Mouse (Mus musculus) thymus, postnatal 0 days (tissue): ENCODE results near the gene 9530068E07Rik. TPM values are rescaled to one million over a fixed set of nuclear protein-coding genes. Genes with fewer than 3 reads are reported as not detected.
"Not testable (repeated sequence)": the region's sequence is repeated elsewhere in the genome, so short reads cannot be mapped to it uniquely, and the experiment has no call there.

Experiments used
- DNase-seq: peaks from one replicate; pipeline ENCODE4 v3.0.0-alpha.2; 2015; ENCODE audit warnings: low spot score
- polyA plus RNA-seq: library from polyadenylated mRNA; unstranded; fragments of >200 nt; fragmentation: Nextera tagmentation; extraction: Ambion mirVana; gene quantifications from 2 replicates; pipeline ENCODE4 v1.2.1, GENCODE M21; 2015

Gene 9530068E07Rik
- polyA plus RNA-seq = 85.6 and 89.6 TPM in 2 replicates

DNA sequence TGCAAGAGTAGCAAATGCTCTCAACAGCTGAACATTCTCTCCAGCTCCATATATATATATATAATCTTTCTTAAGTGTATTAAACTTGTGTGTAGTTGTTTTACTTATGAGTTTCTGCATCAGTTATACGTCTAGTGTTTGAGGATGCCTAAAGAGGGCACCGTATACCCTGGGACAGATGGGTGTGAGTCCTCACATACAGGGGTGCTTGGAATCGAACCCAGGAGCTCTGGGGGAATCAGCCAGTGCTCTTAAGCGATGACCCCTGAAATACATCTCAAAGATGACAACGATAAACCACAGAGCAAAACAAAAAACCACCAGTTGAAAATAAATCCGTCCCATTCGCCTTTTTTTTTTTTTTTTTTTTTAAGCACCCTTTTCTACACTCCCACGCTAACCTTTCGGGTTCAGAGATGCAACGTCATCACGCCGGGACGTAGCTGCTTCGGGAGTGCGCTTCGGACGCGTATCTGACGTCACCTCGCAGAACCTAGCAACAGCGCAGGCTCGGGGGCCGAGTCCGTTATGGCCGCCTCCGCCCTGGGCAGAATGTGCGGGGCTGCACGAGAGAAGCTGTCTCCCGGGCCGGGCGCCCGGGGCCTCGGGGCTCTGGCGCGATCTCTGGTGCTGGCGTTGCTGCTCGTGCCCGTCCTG, at the start of gene 9530068E07Rik:
TSS of gene 9530068E07Rik (plus strand) at position 489 of the 657 bp plus-strand sequence.
- DNase-seq = peak; percentile 95

GRCm38 (mm10) chr11:52346635-52347005, 49.6 kb upstream of the 9530068E07Rik start:
- DNase-seq = peak; percentile 68

DNA sequence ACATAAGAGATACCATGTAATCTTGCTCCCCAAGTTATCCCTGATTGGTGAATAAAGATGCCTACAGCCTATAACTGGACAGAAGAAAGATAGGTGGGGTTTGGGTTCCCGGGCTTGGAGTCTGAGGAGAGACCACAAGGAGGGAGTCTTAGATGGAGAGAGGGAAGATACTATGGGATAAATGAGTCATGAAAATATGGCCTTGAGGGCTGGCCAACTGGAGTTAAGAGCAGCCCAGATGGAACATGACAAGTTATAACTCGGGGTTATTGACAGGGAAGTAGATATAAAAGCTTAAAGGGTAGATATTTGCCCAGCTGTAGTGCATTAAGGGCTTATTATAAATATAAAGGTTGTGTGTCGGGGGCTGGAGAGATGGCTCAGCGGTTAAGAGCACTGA, 48.1 kb upstream of the 9530068E07Rik start:
- DNase-seq = no peak

- DNase-seq = no peak
Measured at GRCm38 (mm10) chr11:52348724-52349123, 47.5 kb upstream of the 9530068E07Rik start.

DNA sequence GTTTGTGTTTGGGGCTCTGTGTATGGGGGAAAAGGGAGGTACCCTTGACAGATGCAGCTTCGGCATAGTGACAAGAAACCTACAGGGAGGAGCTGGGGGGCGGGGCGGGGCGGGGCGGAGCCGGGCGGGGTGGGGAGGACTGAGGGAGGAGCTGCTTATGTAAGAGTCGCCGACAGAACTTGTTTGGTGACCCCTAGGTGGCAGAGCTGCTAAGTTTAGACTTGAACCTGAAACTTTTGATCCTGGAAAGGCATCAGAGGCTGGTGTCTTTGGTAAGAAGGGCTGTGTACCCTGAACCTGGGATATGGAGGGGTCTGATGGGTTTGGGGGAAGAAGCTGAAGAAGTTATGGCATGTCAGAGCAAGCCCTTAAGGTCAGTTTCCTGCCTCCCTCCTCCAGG, 45.3 kb upstream of the 9530068E07Rik start:
- DNase-seq = peak; percentile 85

GRCm38 (mm10) chr11:52352271-52352670, 44.0 kb upstream of the 9530068E07Rik start:
- DNase-seq = peak; percentile 36

GRCm38 (mm10) chr11:52354644-52355043, 41.6 kb upstream of the 9530068E07Rik start:
- no peak for DNase-seq

DNA sequence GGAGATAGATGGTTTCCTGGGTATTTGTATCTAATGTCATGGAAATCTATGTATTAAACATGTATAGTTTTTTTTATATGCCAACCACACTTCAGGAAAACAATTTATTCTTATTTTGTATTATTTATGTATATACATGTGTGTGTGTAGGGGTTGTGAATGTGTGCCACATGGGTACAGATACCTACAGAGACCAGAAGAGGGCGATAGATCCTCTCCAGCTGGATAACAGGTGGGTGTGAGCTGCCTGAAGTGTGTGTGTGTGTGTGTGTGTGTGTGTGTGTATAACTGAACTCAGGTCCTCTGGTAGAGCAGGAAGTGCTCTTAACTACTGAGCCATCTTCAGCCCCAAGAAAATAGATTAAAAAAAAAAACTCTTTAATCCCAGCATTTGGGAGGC, 40.6 kb upstream of the 9530068E07Rik start:
- no peak for DNase-seq

- DNase-seq = not testable (repeated sequence)
Measured at GRCm38 (mm10) chr11:52357091-52357490, 39.1 kb upstream of the 9530068E07Rik start.

DNA sequence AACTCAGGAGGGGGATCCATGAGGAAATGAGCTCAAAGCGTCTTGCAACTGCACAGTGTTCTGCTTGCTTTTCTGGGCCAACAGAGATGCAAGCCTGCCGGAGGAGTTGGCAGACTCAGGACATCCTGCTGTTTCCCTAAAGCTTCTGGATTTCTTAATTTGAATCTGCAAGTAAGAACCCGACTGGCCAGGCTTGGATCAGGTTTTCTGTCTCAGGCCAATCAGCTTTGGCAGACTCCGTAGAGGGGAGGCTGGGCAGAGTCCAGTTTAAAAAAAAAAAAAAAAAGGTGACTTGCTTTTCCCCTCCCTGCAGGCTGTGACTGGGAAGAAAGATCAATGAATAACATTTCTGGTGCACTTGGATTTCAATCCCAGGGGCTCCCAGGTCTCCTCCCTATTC, 37.7 kb upstream of the 9530068E07Rik start:
- no peak for DNase-seq

DNA sequence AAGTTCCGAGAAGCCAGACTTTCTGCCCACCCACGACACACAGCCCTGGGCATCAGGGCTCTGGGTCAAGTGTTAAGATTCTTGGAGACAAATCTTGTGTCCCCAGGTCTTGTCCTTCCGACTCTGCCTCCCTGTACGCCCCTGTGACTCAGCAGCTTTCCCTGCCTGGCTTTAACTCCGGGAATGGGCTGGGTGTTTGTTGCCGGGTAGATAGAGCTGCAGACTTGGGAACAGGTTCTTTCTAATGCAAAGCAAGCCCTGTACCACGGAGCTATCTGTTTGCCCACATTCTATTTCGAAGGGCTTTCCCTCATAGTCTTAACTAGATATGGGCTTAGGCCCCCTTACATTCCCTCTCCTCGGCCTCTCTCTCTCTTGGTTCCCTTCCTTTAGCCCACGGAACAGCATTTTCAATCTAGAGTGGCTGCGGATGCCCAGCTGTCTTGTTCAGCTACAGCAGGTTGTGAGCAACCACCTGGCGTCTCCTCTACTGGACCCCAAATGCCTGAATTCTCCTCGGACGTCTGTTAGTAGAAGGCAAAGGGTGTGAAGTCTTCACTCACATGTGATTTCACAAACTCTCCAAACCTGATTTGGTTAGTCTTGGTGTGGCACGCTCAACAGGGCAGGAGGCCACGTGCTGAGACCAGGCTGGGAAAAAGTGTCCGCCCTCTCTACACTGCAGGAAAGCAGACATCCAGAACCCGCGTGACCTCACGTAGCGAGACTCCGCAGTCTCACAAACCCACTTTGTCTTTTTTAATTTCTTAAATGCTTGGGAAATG, 36.4 kb upstream of the 9530068E07Rik start:
- no peak for DNase-seq

DNA sequence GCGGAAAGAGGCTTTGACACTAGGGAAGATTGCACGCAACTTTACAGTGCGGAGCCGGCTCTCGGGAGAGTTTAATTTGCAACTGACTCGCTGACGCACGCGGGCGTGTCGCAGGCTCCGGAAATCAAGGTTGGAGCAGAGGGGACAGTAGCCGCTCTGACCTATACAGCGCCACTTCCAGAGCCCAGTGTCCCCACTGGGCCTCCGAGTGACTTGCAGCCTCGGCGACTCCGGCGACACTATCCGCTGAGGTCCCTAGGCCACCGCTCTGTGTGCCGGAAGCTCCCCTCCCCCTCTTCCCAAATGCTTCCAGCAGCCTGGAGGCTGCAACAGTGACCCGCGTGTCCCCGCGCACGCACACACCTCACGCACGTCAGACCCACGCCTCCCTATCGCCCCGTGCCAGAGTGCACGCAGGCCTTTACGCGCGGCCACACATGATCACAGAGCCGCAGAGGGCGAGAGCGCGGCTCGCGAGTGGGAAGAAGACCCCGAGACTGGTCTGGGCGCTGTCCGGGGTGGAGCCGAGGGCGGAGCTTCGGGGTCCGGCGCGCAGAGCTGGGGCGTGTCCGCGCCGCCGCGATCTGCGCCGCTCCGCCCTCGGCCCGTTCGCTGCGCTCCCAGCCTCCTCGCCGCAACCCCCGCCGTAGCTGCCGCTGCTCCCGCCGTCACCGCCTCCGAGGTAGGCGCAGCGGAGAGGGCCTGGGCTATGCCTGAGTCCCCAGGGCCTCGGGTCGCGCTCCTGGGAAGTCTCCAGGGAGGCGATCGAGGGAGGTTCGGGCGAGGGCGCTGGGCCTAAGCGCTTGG, 35.6 kb upstream of the 9530068E07Rik start, which contains the start of gene Vdac1:
TSS of gene Vdac1 (plus strand) at position 390 of the 807 bp plus-strand sequence.
- peak; percentile 85 for DNase-seq

- DNase-seq = no peak
Measured at GRCm38 (mm10) chr11:52361287-52361921, 34.8 kb upstream of the 9530068E07Rik start.

DNA sequence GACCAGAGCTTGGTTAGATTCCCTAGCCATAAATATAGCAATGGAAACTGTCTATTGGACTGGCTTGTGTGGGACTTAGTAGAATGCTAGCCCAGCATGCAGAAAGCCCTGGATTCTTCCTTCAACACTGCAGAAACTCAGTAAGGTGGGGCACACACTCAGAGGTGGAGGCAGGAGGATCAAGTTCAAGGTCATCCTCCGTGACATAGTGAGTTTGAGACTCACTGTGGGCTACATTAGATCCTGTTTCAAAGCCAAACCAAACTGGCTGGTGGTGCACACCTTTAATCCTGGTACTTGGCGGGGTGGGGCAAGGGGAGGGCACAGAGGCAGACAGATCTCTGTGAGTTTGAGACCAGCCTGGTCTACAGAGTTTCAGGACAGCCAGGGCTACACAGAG, 31.9 kb upstream of the 9530068E07Rik start:
- peak; percentile 1 for DNase-seq

DNA sequence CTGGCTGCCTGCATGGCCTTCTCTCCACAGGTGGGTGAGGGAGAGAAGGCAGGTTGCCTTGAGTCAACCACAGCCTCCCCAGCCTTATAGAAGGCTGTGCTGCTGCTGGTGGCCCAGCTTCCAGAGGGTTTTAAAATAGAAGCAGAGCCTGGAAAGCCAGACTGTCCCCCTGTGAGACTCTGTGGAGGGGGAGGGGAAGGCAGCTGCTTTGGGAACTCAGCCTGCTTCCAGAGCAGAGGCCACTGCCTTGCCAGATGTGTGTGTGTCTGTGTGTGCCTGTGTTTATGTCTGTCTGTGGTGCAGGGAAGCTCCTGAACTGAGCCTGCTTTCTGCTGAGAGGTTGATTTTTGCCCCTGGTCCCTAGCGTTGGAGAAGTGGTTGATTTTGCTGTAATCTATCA, 31.1 kb upstream of the 9530068E07Rik start:
- no peak for DNase-seq

DNA sequence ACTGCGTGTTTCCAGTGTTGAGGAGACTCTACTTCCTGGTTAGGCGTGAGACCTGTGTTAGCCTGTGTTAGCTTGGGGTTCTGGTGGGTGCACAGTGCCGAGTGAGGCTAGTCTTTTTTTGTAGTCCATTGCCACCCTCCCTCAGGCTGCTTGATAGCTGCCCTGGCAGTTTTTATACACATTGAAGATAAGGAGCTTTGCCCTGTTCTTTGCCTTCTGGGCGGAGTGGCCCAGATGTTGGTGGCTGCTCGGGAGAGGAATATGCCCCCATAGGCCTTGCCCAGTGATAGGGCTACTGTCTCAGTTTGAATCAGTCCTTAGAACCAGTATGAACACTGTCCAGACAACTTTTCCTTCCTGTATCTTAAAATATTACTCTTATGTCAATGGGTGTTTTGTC, 29.9 kb upstream of the 9530068E07Rik start:
- DNase-seq = no peak

GRCm38 (mm10) chr11:52368176-52368985, 27.8 kb upstream of the 9530068E07Rik start:
- peak; percentile 60 for DNase-seq

DNA sequence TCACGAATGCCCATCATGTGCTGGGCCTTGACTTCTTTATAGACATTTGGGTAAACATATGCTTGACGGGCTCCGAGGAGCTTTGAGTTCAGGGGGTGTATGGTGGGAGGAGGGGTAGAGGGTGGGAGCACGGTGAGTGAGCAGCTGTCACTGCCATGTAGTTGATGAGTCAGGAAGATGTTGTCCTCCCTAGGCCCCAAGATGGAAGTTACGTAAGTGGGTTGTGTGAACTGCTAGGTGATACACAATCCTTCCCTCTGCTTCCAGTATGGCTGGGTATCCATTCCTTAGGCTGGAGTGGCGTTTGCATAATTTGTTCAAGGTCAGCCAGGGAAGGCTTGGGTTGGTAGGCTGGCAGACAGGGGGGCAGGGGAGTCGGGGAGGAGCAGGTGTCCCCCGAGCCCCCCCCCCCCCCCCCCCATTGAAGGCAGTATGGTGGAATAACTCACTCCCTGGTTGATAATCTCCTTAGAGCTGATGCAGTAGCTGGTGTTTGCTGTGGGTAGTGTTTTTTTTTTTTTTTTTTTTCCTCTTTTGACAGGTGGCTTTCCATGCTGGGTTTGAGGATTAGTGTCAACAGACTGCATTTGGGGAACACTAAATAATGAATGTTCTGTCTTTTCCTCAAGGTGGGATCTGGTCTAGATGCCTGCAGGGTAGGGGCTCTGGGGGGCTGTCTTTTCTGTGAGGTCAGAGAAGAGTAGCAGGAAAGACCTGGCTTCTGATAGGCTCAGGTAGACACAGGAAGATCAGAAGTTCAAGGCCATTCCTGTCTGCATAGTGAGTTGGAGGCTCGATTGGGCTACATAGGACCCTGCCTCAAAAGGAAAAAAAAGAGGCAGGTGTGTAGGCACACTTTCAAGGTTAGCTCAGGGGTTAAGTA, 26.7 kb upstream of the 9530068E07Rik start:
- no peak for DNase-seq

GRCm38 (mm10) chr11:52370135-52370452, 26.1 kb upstream of the 9530068E07Rik start:
- DNase-seq = no peak

GRCm38 (mm10) chr11:52370538-52370937, 25.7 kb upstream of the 9530068E07Rik start:
- DNase-seq = no peak
